Mouse (Mus musculus) myocyte (in vitro differentiated cells): ENCODE data around the gene Dmwd.

Experiments used
- E2F4 ChIP-seq: IDR thresholded peaks from one replicate; pipeline ENCODE4 v1.6.1; 2011; ENCODE audit warnings: mild to moderate bottlenecking, control low read depth, moderate library complexity; ENCODE audit not compliant: insufficient read depth
- MYOG ChIP-seq, 3 experiments: IDR thresholded peaks; one replicate each; pipeline ENCODE4 v1.6.1; 2011; ENCODE audit warnings: control low read depth in 2 of 3, low read depth in 2 of 3, mild to moderate bottlenecking in 2 of 3; ENCODE audit not compliant: insufficient read length in 2 of 3, control insufficient read depth in 1 of 3, insufficient read depth in 1 of 3
- POLR2A ChIP-seq: IDR thresholded peaks from one replicate; pipeline ENCODE4 v1.6.1; 2011; ENCODE audit warnings: low read depth, mild to moderate bottlenecking, control low read depth, moderate library complexity; ENCODE audit not compliant: insufficient read length
- TCF12 ChIP-seq: IDR thresholded peaks from one replicate; pipeline ENCODE4 v1.6.1; 2011; ENCODE audit warnings: mild to moderate bottlenecking, control low read depth; ENCODE audit not compliant: poor library complexity, insufficient read depth, severe bottlenecking

- TF ChIP-seq MYOG (IDR thresholded peaks at IDR 0.05; ENCODE audit: control insufficient read depth in 1 of 3, insufficient read depth in 1 of 3, insufficient read length in 2 of 3, low read depth in 2 of 3) (no peak), POLR2A (no peak), E2F4 (no peak), TCF12 (no peak)
These were observed 18.4 kb downstream of the Dmwd start, which contains the start of gene Six5 for GRCm38 (mm10) chr7:19094471-19094825.
